Mouse (Mus musculus): ENCODE data around the gene Rnf123.

- TF ChIP-seq POLR2A (IDR thresholded peaks at IDR 0.05; ENCODE audit: borderline replicate concordance, control insufficient read depth, low read depth, low read length) = no peak
- no peak for TF ChIP-seq CTCF (IDR thresholded peaks at IDR 0.05; ENCODE audit: control insufficient read depth, insufficient read depth, low read length)
These were observed 24.7 kb upstream of the Rnf123 start for GRCm38 (mm10) chr9:108107867-108108266.

Measured in bone marrow, adult 2 months (tissue).